ENCODE assay signal across 8 mouse cellular contexts in the genomic region with DNA sequence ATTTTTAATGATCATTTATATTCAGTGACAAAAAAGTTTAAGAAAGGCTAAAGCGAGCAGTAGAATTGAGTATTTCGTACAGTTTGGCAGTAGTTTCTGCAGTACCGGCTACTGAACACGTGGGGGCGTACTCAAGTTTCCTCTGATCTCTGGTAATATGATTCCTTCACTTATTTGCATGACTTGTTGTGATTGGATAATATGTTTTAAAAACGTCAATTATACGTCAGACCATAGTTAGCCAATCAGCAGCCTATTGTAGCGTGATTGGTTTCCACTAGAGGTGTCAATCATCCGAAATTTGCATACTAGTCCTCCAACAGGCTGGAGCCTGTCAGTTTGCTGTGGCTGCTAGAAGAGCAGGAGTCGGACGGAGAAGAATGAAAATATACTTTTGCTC.
DNase-seq lines count a peak whose midpoint lies in the region; ATAC-seq and TF ChIP-seq lines count a peak whose summit lies in the region.

No protein-coding gene starts in this region.

- no peak overlapping the region for H3K9ac ChIP-seq in liver, embryonic 15.5 days

- H3K27ac ChIP-seq in left cerebral cortex, adult 2 months, result no peak overlapping the region
- H3K27ac ChIP-seq in liver, embryonic 15.5 days (replicated peaks), result no peak overlapping the region

- no peaks in the 10 kb centered on the region for H3K36me3 ChIP-seq in liver, embryonic 15.5 days (replicated peaks)

- peaks cover 77% of the 10 kb centered on the region for H3K27me3 ChIP-seq in liver, embryonic 15.5 days

- ATAC-seq in inflammation-experienced regulatory T-cells, adult 6 months, result peak; percentile 22
- peak; percentile 71 for ATAC-seq in liver, embryonic 15.5 days (ENCODE audit: insufficient read depth)

- intact Hi-C loops in left cerebral cortex, postnatal 10 days (cut with DNase I), result loop anchor here (5.0 kb wide), 1 partner anchor 1146 kb away; no protein-coding TSS in a partner anchor
- intact Hi-C loops in left cerebral cortex, adult 2 months (cut with DNase I), result loop anchor here (5.0 kb wide), 1 partner anchor 1406 kb away; no protein-coding TSS in a partner anchor

- H3K4me2 ChIP-seq in liver, embryonic 15.5 days, result peak overlapping the region; percentile 76

- peaks cover 56% of the 10 kb centered on the region for H3K4me1 ChIP-seq in liver, embryonic 15.5 days (replicated peaks)

- no peaks in the 10 kb centered on the region for H3K9me3 ChIP-seq in liver, embryonic 15.5 days (replicated peaks)

- no peak overlapping the region for H3K4me3 ChIP-seq in left cerebral cortex, adult 2 months
- H3K4me3 ChIP-seq in liver, embryonic 15.5 days (replicated peaks), result no peak overlapping the region

- no peak; the same call in 1 of the 2 replicates for TF ChIP-seq CTCF in left cerebral cortex, adult 2 months (IDR thresholded peaks at IDR 0.05)

- peak; percentile 47 to 51 for DNase-seq in left cerebral cortex, postnatal 10 days (ENCODE audit: extremely low spot score in 1 of 2, low spot score in 2 of 2)
- DNase-seq in left cerebral cortex, adult 2 months (ENCODE audit: extremely low spot score in 1 of 2, low spot score in 2 of 2), result no peak
- peak; percentile 98 for DNase-seq in embryo, embryonic 10.5 days (ENCODE audit: low spot score)
- peak; percentile 89 for DNase-seq in gonadal fat pad, adult 2 months (ENCODE audit: low read depth)
- DNase-seq in natural killer cell, adult 2 months (ENCODE audit: low spot score in 2 of 2), result peak; percentile 49 to 53
- no peak for DNase-seq in right cerebral cortex, postnatal 14 days

- WGBS in liver, embryonic 15.5 days (ENCODE audit: insufficient replicate concordance), result 1% methylated on average over 11 of the region's 11 CpGs

Comparison
In these comparisons a context has a peak if more than half of its experiments do, and no peak if none do; other contexts are left out.
1. DNase-seq: peak in left cerebral cortex, postnatal 10 days (2 of 2), embryo, embryonic 10.5 days (single experiment), gonadal fat pad, adult 2 months (single experiment) and natural killer cell, adult 2 months (2 of 2); none in left cerebral cortex, adult 2 months (0 of 2) and right cerebral cortex, postnatal 14 days (single experiment).